Mouse (Mus musculus): Measurements from ENCODE around the gene Mageb4. TPM values are rescaled to one million over a fixed set of nuclear protein-coding genes. Genes with fewer than 3 reads are reported as not detected.

Gene Mageb4
- polyA plus RNA-seq (2012; ENCODE audit: low replicate concordance) = not detected in 2 replicates

GRCm38 (mm10) chrX:86304993-86305392, at the start of gene Mageb4:
Mageb4 (minus strand) TSS chrX:86305093.

Other genes starting within 250 kb of the Mageb4 start
- gene Nr0b1, start 113.3 kb downstream of the Mageb4 start, polyA plus RNA-seq (2012; ENCODE audit: low replicate concordance) = not detected in 2 replicates

All from leukemia stem cell, adult 10-12 weeks (primary cell).